Mouse (Mus musculus) limb, embryonic 13.5 days (tissue): ENCODE measurements around the gene Tlr3. TPM values are rescaled to one million over a fixed set of nuclear protein-coding genes. Genes with fewer than 3 reads are reported as not detected.

Experiments
- ATAC-seq: fragments of 200-750 bp; cut with Nextera tagmentation; 2 replicates; pipeline ENCODE4 v1.8.0; 2017; ENCODE audit warnings: low read depth, moderate number of reproducible peaks, moderate TSS enrichment; ENCODE audit not compliant: low FRiP score
- H3K27ac ChIP-seq: fragments of 300-500 bp; sonication (generic); 2 replicates; pipeline ENCODE4 v1.5.1; 2015; ENCODE audit warnings: inconsistent platforms, mild to moderate bottlenecking, moderate library complexity
- H3K27me3 ChIP-seq: fragments of 300-500 bp; sonication (generic); 2 replicates; pipeline ENCODE4 v1.6.1; 2015; ENCODE audit warnings: mild to moderate bottlenecking, inconsistent platforms
- H3K36me3 ChIP-seq: fragments of 300-500 bp; sonication (generic); 2 replicates; pipeline ENCODE4 v1.6.1; 2015; ENCODE audit warnings: inconsistent platforms, mild to moderate bottlenecking, moderate library complexity
- H3K4me1 ChIP-seq: fragments of 300-500 bp; sonication (generic); 2 replicates; pipeline ENCODE4 v1.6.1; 2015; ENCODE audit warnings: inconsistent platforms
- H3K4me2 ChIP-seq: fragments of 300-500 bp; sonication (generic); replicated peaks from 2 replicates; pipeline ENCODE4 v1.6.1; 2015; ENCODE audit warnings: inconsistent platforms, mild to moderate bottlenecking, moderate library complexity
- H3K4me3 ChIP-seq: fragments of 300-500 bp; sonication (generic); 2 replicates; pipeline ENCODE4 v1.5.1; 2015; ENCODE audit warnings: moderate library complexity, mild to moderate bottlenecking, inconsistent platforms
- H3K9ac ChIP-seq: fragments of 300-500 bp; sonication (generic); 2 replicates; pipeline ENCODE4 v1.6.1; 2015; ENCODE audit warnings: mild to moderate bottlenecking, inconsistent platforms
- H3K9me3 ChIP-seq: fragments of 300-500 bp; sonication (generic); 2 replicates; pipeline ENCODE4 v1.6.1; 2016; ENCODE audit warnings: inconsistent platforms
- WGBS: fragments of 180-500 bp; shearing (Covaris S2); methylation state at CpG from one replicate; pipeline ENCODE4 v1.1.7; 2015; 5-methylcytosine and 5-hydroxymethylcytosine counted together
- polyA plus RNA-seq: library from polyadenylated mRNA; unstranded; fragments of >200 nt; fragmentation: Nextera tagmentation; extraction: Ambion mirVana; gene quantifications from 2 replicates; pipeline ENCODE4 v1.2.1, GENCODE M21; 2015

Tlr3 gene
- polyA plus RNA-seq, 1 experiment from 2014 or later: 0.66 TPM

GRCm38 (mm10) chr8:45381963-45382347 lies 28.9 kb downstream of the Tlr3 start, which contains the start of gene Fam149a:
Fam149a (minus strand) TSS chr8:45382291.
- H3K9ac ChIP-seq: peak within 1 kb of the TSS; percentile 66
- H3K4me1 ChIP-seq: peaks cover 14% of the 10 kb centered on the region
- H3K27ac ChIP-seq: no peak within 1 kb of the TSS
- peak within 1 kb of the TSS; percentile 80 for H3K4me2 ChIP-seq
- peak within 1 kb of the TSS; percentile 44 for H3K4me3 ChIP-seq
- H3K27me3 ChIP-seq: peaks cover 26% of the 10 kb centered on the region
- ATAC-seq: peak; percentile 44; the same call in 1 of the 2 replicates
- H3K36me3 ChIP-seq: no peaks in the 10 kb centered on the region
- under 1% methylated on average over 6 of the region's 6 CpGs for WGBS
- H3K9me3 ChIP-seq: no peaks in the 10 kb centered on the region

GRCm38 (mm10) chr8:45381075-45381962 lies 29.6 kb downstream of the Tlr3 start:
- H3K9ac ChIP-seq: peak overlapping the region; percentile 66
- peaks cover 14% of the 10 kb centered on the region for H3K4me1 ChIP-seq
- WGBS: 1% methylated on average over 38 of the region's 38 CpGs
- peak overlapping the region; percentile 80 for H3K4me2 ChIP-seq
- peaks cover 26% of the 10 kb centered on the region for H3K27me3 ChIP-seq
- H3K4me3 ChIP-seq: peak overlapping the region; percentile 44
- H3K9me3 ChIP-seq: no peaks in the 10 kb centered on the region
- H3K36me3 ChIP-seq: no peaks in the 10 kb centered on the region
- H3K27ac ChIP-seq: no peak overlapping the region
- ATAC-seq: peak; percentile 40; the same call in 1 of the 2 replicates

GRCm38 (mm10) chr8:45380598-45380997 lies 30.3 kb downstream of the Tlr3 start:
- H3K36me3 ChIP-seq: no peaks in the 10 kb centered on the region
- ATAC-seq: no peak
- H3K9ac ChIP-seq: no peak overlapping the region
- H3K4me1 ChIP-seq: peaks cover 14% of the 10 kb centered on the region
- peaks cover 26% of the 10 kb centered on the region for H3K27me3 ChIP-seq
- no peaks in the 10 kb centered on the region for H3K9me3 ChIP-seq
- no peak overlapping the region for H3K27ac ChIP-seq
- WGBS: 19% methylated on average over 4 of the region's 4 CpGs
- H3K4me3 ChIP-seq: peak overlapping the region; percentile 44; the same call in 1 of the 2 replicates
- H3K4me2 ChIP-seq: peak overlapping the region; percentile 80; the same call in 1 of the 2 replicates

GRCm38 (mm10) chr8:45374071-45374470 lies 36.8 kb downstream of the Tlr3 start:
- Histone ChIP-seq H3K9me3 (no peaks in the 10 kb centered on the region), H3K9ac (no peak overlapping the region), H3K36me3 (no peaks in the 10 kb centered on the region), H3K4me3 (no peak overlapping the region), H3K27me3 (no peaks in the 10 kb centered on the region), H3K27ac (no peak overlapping the region), H3K4me1 (0 out of 2 replicates have a peak, but pooled peaks cover 9% of the 10 kb centered on the region), H3K4me2 (no peak overlapping the region)
- no peak for ATAC-seq
- 82% methylated on average over 3 of the region's 3 CpGs for WGBS

- Histone ChIP-seq H3K27ac (no peak overlapping the region), H3K4me3 (no peak overlapping the region), H3K9me3 (no peaks in the 10 kb centered on the region), H3K9ac (no peak overlapping the region), H3K4me1 (0 out of 2 replicates have a peak, but pooled peaks cover 6% of the 10 kb centered on the region), H3K36me3 (no peaks in the 10 kb centered on the region), H3K4me2 (no peak overlapping the region), H3K27me3 (no peaks in the 10 kb centered on the region)
- 81% methylated on average over 1 of the region's 1 CpGs for WGBS
- ATAC-seq: no peak
Measured at GRCm38 (mm10) chr8:45367154-45367553, 43.7 kb downstream of the Tlr3 start.

- H3K4me1 ChIP-seq: peaks cover 6% of the 10 kb centered on the region
- no peak for ATAC-seq
- H3K27me3 ChIP-seq: no peaks in the 10 kb centered on the region; the same call in 1 of the 2 replicates
- H3K27ac ChIP-seq: no peak overlapping the region
- H3K9ac ChIP-seq: no peak overlapping the region
- H3K36me3 ChIP-seq: no peaks in the 10 kb centered on the region
- H3K4me2 ChIP-seq: no peak overlapping the region
- no peak overlapping the region for H3K4me3 ChIP-seq
- WGBS: 68% methylated on average over 1 of the region's 1 CpGs
- no peaks in the 10 kb centered on the region for H3K9me3 ChIP-seq
Measured at GRCm38 (mm10) chr8:45363220-45363619, 47.7 kb downstream of the Tlr3 start.

- Histone ChIP-seq H3K4me2 (no peak overlapping the region), H3K4me3 (no peak overlapping the region), H3K27ac (no peak overlapping the region), H3K4me1 (peaks cover 13% of the 10 kb centered on the region), H3K9ac (no peak overlapping the region), H3K27me3 (no peaks in the 10 kb centered on the region; the same call in 1 of the 2 replicates), H3K36me3 (no peaks in the 10 kb centered on the region), H3K9me3 (no peaks in the 10 kb centered on the region)
- ATAC-seq: no peak
- WGBS: 68% methylated on average over 6 of the region's 6 CpGs
Measured at GRCm38 (mm10) chr8:45362323-45362722, 48.6 kb downstream of the Tlr3 start.

GRCm38 (mm10) chr8:45359091-45359605 lies 51.7 kb downstream of the Tlr3 start:
- no peak for ATAC-seq
- Histone ChIP-seq H3K36me3 (peaks cover 6% of the 10 kb centered on the region; the same call in 1 of the 2 replicates), H3K9ac (peak overlapping the region; percentile 84; the same call in 1 of the 2 replicates), H3K4me1 (peaks cover 13% of the 10 kb centered on the region), H3K9me3 (no peaks in the 10 kb centered on the region), H3K4me2 (peak overlapping the region; percentile 87), H3K27ac (peak overlapping the region; percentile 33; the same call in 1 of the 2 replicates), H3K4me3 (peak overlapping the region; percentile 70), H3K27me3 (no peaks in the 10 kb centered on the region; the same call in 1 of the 2 replicates)
- WGBS: 82% methylated on average over 6 of the region's 6 CpGs

- Histone ChIP-seq H3K9me3 (no peaks in the 10 kb centered on the region), H3K36me3 (peaks cover 12% of the 10 kb centered on the region), H3K4me2 (peak overlapping the region; percentile 87), H3K27me3 (no peaks in the 10 kb centered on the region; the same call in 1 of the 2 replicates), H3K4me3 (peak overlapping the region; percentile 70), H3K4me1 (peaks cover 13% of the 10 kb centered on the region), H3K9ac (peak overlapping the region; percentile 84), H3K27ac (0 out of 2 replicates have a peak overlapping the region, but pooled peaks have one; percentile 33)
- ATAC-seq: peak; percentile 73
- 2% methylated on average over 42 of the region's 49 CpGs for WGBS
Measured at GRCm38 (mm10) chr8:45358132-45358918, 52.6 kb downstream of the Tlr3 start.

GRCm38 (mm10) chr8:45355809-45356208 lies 55.1 kb downstream of the Tlr3 start:
- no peak overlapping the region for H3K27ac ChIP-seq
- peaks cover 13% of the 10 kb centered on the region for H3K4me1 ChIP-seq
- peaks cover 27% of the 10 kb centered on the region for H3K36me3 ChIP-seq
- H3K9me3 ChIP-seq: no peaks in the 10 kb centered on the region
- no peak overlapping the region for H3K4me2 ChIP-seq
- H3K4me3 ChIP-seq: no peak overlapping the region
- WGBS: 82% methylated on average over 6 of the region's 6 CpGs
- H3K27me3 ChIP-seq: no peaks in the 10 kb centered on the region; the same call in 1 of the 2 replicates
- ATAC-seq: no peak
- no peak overlapping the region for H3K9ac ChIP-seq
